In genomic region chr5:52114751-52115451, GRCm38 (mm10) we compare ENCODE assay signal across 7 mouse cellular contexts.
DNase-seq lines count a peak whose midpoint lies in the region; ATAC-seq lines count a peak whose summit lies in the region.

No protein-coding gene starts in this region.

- H3K27me3 ChIP-seq in lung, embryonic 16.5 days (ENCODE audit: control insufficient read depth, insufficient read depth, low read depth, low read length), result peaks cover 52% of the 10 kb centered on the region
- H3K27me3 ChIP-seq in heart, embryonic 12.5 days (replicated peaks), result peaks cover 13% of the 10 kb centered on the region
- H3K27me3 ChIP-seq in midbrain, embryonic 16.5 days (ENCODE audit: control insufficient read depth, insufficient read depth, low read depth, low read length), result 0 out of 2 replicates have a peak, but pooled peaks cover 2% of the 10 kb centered on the region

- 0 out of 2 replicates have a peak overlapping the region, but pooled peaks have one; percentile 33 for H3K9ac ChIP-seq in lung, embryonic 16.5 days (ENCODE audit: low read length)
- H3K9ac ChIP-seq in heart, embryonic 12.5 days, result peak overlapping the region; percentile 75
- peak overlapping the region; percentile 80 for H3K9ac ChIP-seq in midbrain, embryonic 16.5 days (ENCODE audit: low read depth, low read length)

- peak overlapping the region; percentile 78 for H3K4me3 ChIP-seq in lung, embryonic 16.5 days (ENCODE audit: low read length)
- peak overlapping the region; percentile 90 for H3K4me3 ChIP-seq in heart, embryonic 12.5 days
- H3K4me3 ChIP-seq in midbrain, embryonic 16.5 days (ENCODE audit: low read depth, low read length), result peak overlapping the region; percentile 72

- H3K4me1 ChIP-seq in lung, embryonic 16.5 days (replicated peaks; ENCODE audit: control insufficient read depth, insufficient read depth, low read length), result peaks cover 30% of the 10 kb centered on the region
- peaks cover 21% of the 10 kb centered on the region for H3K4me1 ChIP-seq in heart, embryonic 12.5 days (replicated peaks)
- H3K4me1 ChIP-seq in midbrain, embryonic 16.5 days (ENCODE audit: control insufficient read depth, insufficient read depth, low read length), result peaks cover 23% of the 10 kb centered on the region

- no peaks in the 10 kb centered on the region for H3K9me3 ChIP-seq in lung, embryonic 16.5 days (ENCODE audit: control insufficient read depth, low read length)
- no peaks in the 10 kb centered on the region for H3K9me3 ChIP-seq in heart, embryonic 12.5 days (replicated peaks)
- H3K9me3 ChIP-seq in midbrain, embryonic 16.5 days (replicated peaks; ENCODE audit: control insufficient read depth, low read length, poor library complexity, severe bottlenecking), result no peaks in the 10 kb centered on the region

- under 1% methylated on average over 48 of the region's 48 CpGs for WGBS in lung, embryonic 16.5 days
- WGBS in heart, embryonic 12.5 days, result under 1% methylated on average over 48 of the region's 48 CpGs
- WGBS in midbrain, embryonic 16.5 days, result 0% methylated on average over 43 of the region's 48 CpGs

- ATAC-seq in lung, embryonic 16.5 days (ENCODE audit: low read depth), result peak; percentile 16; the same call in 1 of the 2 replicates
- ATAC-seq in heart, embryonic 12.5 days (ENCODE audit: insufficient number of reproducible peaks, low FRiP score), result peak; percentile 30; the same call in 1 of the 2 replicates
- ATAC-seq in midbrain, embryonic 16.5 days, result peak; percentile 28; the same call in 1 of the 2 replicates

- H3K36me3 ChIP-seq in lung, embryonic 16.5 days (ENCODE audit: control insufficient read depth, insufficient read depth, low read length), result no peaks in the 10 kb centered on the region
- no peaks in the 10 kb centered on the region for H3K36me3 ChIP-seq in heart, embryonic 12.5 days
- no peaks in the 10 kb centered on the region for H3K36me3 ChIP-seq in midbrain, embryonic 16.5 days (ENCODE audit: control insufficient read depth, insufficient read depth, low read length)

- H3K27ac ChIP-seq in lung, embryonic 16.5 days (ENCODE audit: low read length), result no peak overlapping the region
- H3K27ac ChIP-seq in heart, embryonic 12.5 days (ENCODE audit: poor library complexity, severe bottlenecking), result no peak overlapping the region
- H3K27ac ChIP-seq in midbrain, embryonic 16.5 days (ENCODE audit: low read length), result peak overlapping the region; percentile 86

- H3K4me2 ChIP-seq in lung, embryonic 16.5 days (ENCODE audit: low read depth, low read length), result peak overlapping the region; percentile 100
- peak overlapping the region; percentile 100 for H3K4me2 ChIP-seq in heart, embryonic 12.5 days
- H3K4me2 ChIP-seq in midbrain, embryonic 16.5 days (ENCODE audit: low read length), result peak overlapping the region; percentile 99

- DNase-seq in lung, postnatal 36 days, result no peak
- peak; percentile 60 for DNase-seq in cerebellum, adult 8-10 months
- DNase-seq in layer of hippocampus, postnatal 10 days (ENCODE audit: low spot score in 2 of 2), result peak; percentile 39 to 47
- DNase-seq in urinary bladder, postnatal 25 days (ENCODE audit: low spot score), result no peak

Comparison
In these comparisons a context has a peak if more than half of its experiments do, and no peak if none do; other contexts are left out.
1. DNase-seq: peak in cerebellum, adult 8-10 months (single experiment) and layer of hippocampus, postnatal 10 days (2 of 2); none in lung, postnatal 36 days (single experiment) and urinary bladder, postnatal 25 days (single experiment).
2. Peak in every context shown above with its lines, with median percentiles within 50 percentile points of each other: ATAC-seq, H3K4me2 ChIP-seq, H3K4me3 ChIP-seq and H3K9ac ChIP-seq.